Mouse (Mus musculus): Measurements from ENCODE around the gene Mtch1. TPM values are rescaled to one million over a fixed set of nuclear protein-coding genes. Genes with fewer than 3 reads are reported as not detected.
"Not testable (repeated sequence)": the region's sequence is repeated elsewhere in the genome, so short reads cannot be mapped to it uniquely, and the experiment has no call there.

The Mtch1 gene
- total RNA-seq (2015), result 111 and 128 TPM in 2 replicates
- total RNA-seq (2017), result 84.1 and 107 TPM in 2 replicates

GRCm38 (mm10) chr17:29347645-29348256 is at the start of gene Mtch1:
Gene Mtch1, minus strand, starts transcription at chr17:29347934.
- peak; percentile 100 for ATAC-seq (ENCODE audit: poor library complexity, severe bottlenecking)

GRCm38 (mm10) chr17:29396821-29397242 is 49.1 kb upstream of the Mtch1 start:
- ATAC-seq (ENCODE audit: poor library complexity, severe bottlenecking), result peak; percentile 37

- ATAC-seq (ENCODE audit: poor library complexity, severe bottlenecking), result no peak
Measured at GRCm38 (mm10) chr17:29396056-29396799, 48.5 kb upstream of the Mtch1 start.

GRCm38 (mm10) chr17:29395381-29395780 is 47.6 kb upstream of the Mtch1 start:
- peak; percentile 66 for ATAC-seq (ENCODE audit: poor library complexity, severe bottlenecking)

- not testable (repeated sequence) for ATAC-seq (ENCODE audit: poor library complexity, severe bottlenecking)
Measured at GRCm38 (mm10) chr17:29394761-29395160, 47.0 kb upstream of the Mtch1 start.

- peak; percentile 33 for ATAC-seq (ENCODE audit: poor library complexity, severe bottlenecking)
Measured at GRCm38 (mm10) chr17:29394106-29394760, 46.5 kb upstream of the Mtch1 start.

GRCm38 (mm10) chr17:29393335-29394089 is 45.8 kb upstream of the Mtch1 start:
- peak; percentile 16; the same call in 1 of the 2 replicates for ATAC-seq (ENCODE audit: poor library complexity, severe bottlenecking)

GRCm38 (mm10) chr17:29391280-29391679 is 43.5 kb upstream of the Mtch1 start:
- no peak for ATAC-seq (ENCODE audit: poor library complexity, severe bottlenecking)

- no peak for ATAC-seq (ENCODE audit: poor library complexity, severe bottlenecking)
Measured at GRCm38 (mm10) chr17:29388978-29389377, 41.2 kb upstream of the Mtch1 start.

- no peak for ATAC-seq (ENCODE audit: poor library complexity, severe bottlenecking)
Measured at GRCm38 (mm10) chr17:29385746-29386145, 38.0 kb upstream of the Mtch1 start.

GRCm38 (mm10) chr17:29384850-29385438 is 37.2 kb upstream of the Mtch1 start:
- ATAC-seq (ENCODE audit: poor library complexity, severe bottlenecking), result no peak

GRCm38 (mm10) chr17:29383923-29384322 is 36.2 kb upstream of the Mtch1 start:
- ATAC-seq (ENCODE audit: poor library complexity, severe bottlenecking), result no peak

GRCm38 (mm10) chr17:29382417-29382816 is 34.7 kb upstream of the Mtch1 start:
- no peak for ATAC-seq (ENCODE audit: poor library complexity, severe bottlenecking)

GRCm38 (mm10) chr17:29381472-29381871 is 33.7 kb upstream of the Mtch1 start:
- ATAC-seq (ENCODE audit: poor library complexity, severe bottlenecking), result peak; percentile 99

GRCm38 (mm10) chr17:29380241-29380640 is 32.5 kb upstream of the Mtch1 start:
- no peak for ATAC-seq (ENCODE audit: poor library complexity, severe bottlenecking)

- ATAC-seq (ENCODE audit: poor library complexity, severe bottlenecking), result no peak
Measured at GRCm38 (mm10) chr17:29378056-29378455, 30.3 kb upstream of the Mtch1 start.

GRCm38 (mm10) chr17:29375871-29376270 is 28.1 kb upstream of the Mtch1 start:
- ATAC-seq (ENCODE audit: poor library complexity, severe bottlenecking), result no peak

- peak; percentile 98 for ATAC-seq (ENCODE audit: poor library complexity, severe bottlenecking)
Measured at GRCm38 (mm10) chr17:29370984-29371723, 23.4 kb upstream of the Mtch1 start.

- no peak for ATAC-seq (ENCODE audit: poor library complexity, severe bottlenecking)
Measured at GRCm38 (mm10) chr17:29368726-29369125, 21.0 kb upstream of the Mtch1 start.

- no peak for ATAC-seq (ENCODE audit: poor library complexity, severe bottlenecking)
Measured at GRCm38 (mm10) chr17:29365105-29365621, 17.4 kb upstream of the Mtch1 start.

Measured in megakaryocyte, adult 5-6 weeks (primary cell).